Mouse (Mus musculus) midbrain, embryonic 15.5 days (tissue): ENCODE data around the gene Helq. TPM values are rescaled to one million over a fixed set of nuclear protein-coding genes. Genes with fewer than 3 reads are reported as not detected.

ENCODE experiments used
- ATAC-seq: fragments of 200-750 bp; cut with Nextera tagmentation; replicated peaks from 2 replicates; pipeline ENCODE4 v1.8.0; 2017; ENCODE audit warnings: moderate TSS enrichment
- H3K27ac ChIP-seq: fragments of 300-500 bp; sonication (generic); 2 replicates; pipeline ENCODE4 v1.5.1; 2015; ENCODE audit warnings: mild to moderate bottlenecking, inconsistent platforms
- H3K27me3 ChIP-seq: fragments of 300-500 bp; sonication (generic); replicated peaks from 2 replicates; pipeline ENCODE4 v1.6.1; 2015; ENCODE audit warnings: inconsistent platforms
- H3K36me3 ChIP-seq: fragments of 300-500 bp; sonication (generic); replicated peaks from 2 replicates; pipeline ENCODE4 v1.6.1; 2015; ENCODE audit warnings: inconsistent platforms
- H3K4me1 ChIP-seq: fragments of 300-500 bp; sonication (generic); 2 replicates; pipeline ENCODE4 v1.6.1; 2015; ENCODE audit warnings: inconsistent platforms
- H3K4me2 ChIP-seq: fragments of 300-500 bp; sonication (generic); 2 replicates; pipeline ENCODE4 v1.6.1; 2015; ENCODE audit warnings: inconsistent platforms, mild to moderate bottlenecking, moderate library complexity
- H3K4me3 ChIP-seq: fragments of 300-500 bp; sonication (generic); 2 replicates; pipeline ENCODE4 v1.5.1; 2015; ENCODE audit warnings: mild to moderate bottlenecking, inconsistent platforms
- H3K9ac ChIP-seq: fragments of 300-500 bp; sonication (generic); 2 replicates; pipeline ENCODE4 v1.6.1; 2015; ENCODE audit warnings: mild to moderate bottlenecking, inconsistent platforms
- H3K9me3 ChIP-seq: fragments of 300-500 bp; sonication (generic); 2 replicates; pipeline ENCODE4 v1.6.1; 2016; ENCODE audit warnings: inconsistent platforms
- WGBS: fragments of 180-500 bp; shearing (Covaris S2); methylation state at CpG from one replicate; pipeline ENCODE4 v1.1.7; 2015; ENCODE audit warnings: mixed read lengths; 5-methylcytosine and 5-hydroxymethylcytosine counted together
- polyA plus RNA-seq: library from polyadenylated mRNA; unstranded; fragments of >200 nt; fragmentation: Nextera tagmentation; extraction: Ambion mirVana; gene quantifications from 2 replicates; pipeline ENCODE4 v1.2.1, GENCODE M21; 2015

Gene Helq
- polyA plus RNA-seq, 1 experiment from 2014 or later = 22.2 TPM

DNA sequence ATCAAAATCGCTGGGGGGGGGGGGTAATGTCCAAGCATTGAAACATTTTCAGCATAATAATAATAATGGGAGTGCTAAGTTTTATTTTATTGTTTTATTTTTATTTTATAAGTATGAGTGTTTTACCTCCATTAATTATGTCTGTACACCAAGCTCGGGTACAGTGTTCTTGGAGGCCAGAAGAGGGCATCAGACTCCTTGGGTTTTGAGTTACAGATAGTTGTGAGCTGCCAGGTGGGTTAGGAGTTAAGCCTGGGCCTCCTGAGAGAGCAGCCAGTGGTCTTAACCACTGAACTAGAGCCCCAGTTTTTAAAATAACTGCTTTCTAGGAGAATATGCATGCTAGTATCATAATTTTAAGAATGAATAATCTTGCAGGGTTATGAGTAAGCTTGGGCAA, 27.6 kb upstream of the Helq start:
- Histone ChIP-seq H3K4me3 (no peak overlapping the region), H3K27ac (no peak overlapping the region), H3K4me1 (0 out of 2 replicates have a peak, but pooled peaks cover 4% of the 10 kb centered on the region), H3K9me3 (no peaks in the 10 kb centered on the region), H3K27me3 (no peaks in the 10 kb centered on the region), H3K36me3 (no peaks in the 10 kb centered on the region), H3K9ac (no peak overlapping the region), H3K4me2 (no peak overlapping the region)
- no peak for ATAC-seq
- 13% methylated on average over 2 of the region's 2 CpGs for WGBS

DNA sequence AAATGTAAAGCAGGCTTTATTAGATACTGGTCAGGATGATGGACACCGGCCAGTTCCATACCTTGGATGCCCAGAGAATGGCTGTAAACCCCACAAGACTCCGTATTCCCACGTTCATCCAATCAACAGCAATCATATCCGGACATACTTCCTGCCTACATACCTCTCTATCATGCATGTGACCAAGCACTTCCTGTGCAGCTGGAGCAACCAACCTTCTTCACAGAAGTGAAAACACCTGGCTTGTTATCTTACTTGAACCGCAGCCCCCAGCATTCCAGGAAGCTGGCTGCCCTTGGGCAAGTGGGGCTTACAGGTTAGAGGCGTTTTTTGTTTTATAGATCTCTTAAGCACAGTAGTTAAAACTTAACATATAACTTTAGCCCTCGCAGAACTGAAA, 24.4 kb upstream of the Helq start:
- Histone ChIP-seq H3K27me3 (no peaks in the 10 kb centered on the region), H3K9ac (no peak overlapping the region), H3K27ac (no peak overlapping the region), H3K36me3 (no peaks in the 10 kb centered on the region), H3K4me3 (no peak overlapping the region), H3K4me1 (peaks cover 11% of the 10 kb centered on the region), H3K9me3 (no peaks in the 10 kb centered on the region), H3K4me2 (no peak overlapping the region)
- ATAC-seq = no peak
- 92% methylated on average over 7 of the region's 7 CpGs for WGBS

DNA sequence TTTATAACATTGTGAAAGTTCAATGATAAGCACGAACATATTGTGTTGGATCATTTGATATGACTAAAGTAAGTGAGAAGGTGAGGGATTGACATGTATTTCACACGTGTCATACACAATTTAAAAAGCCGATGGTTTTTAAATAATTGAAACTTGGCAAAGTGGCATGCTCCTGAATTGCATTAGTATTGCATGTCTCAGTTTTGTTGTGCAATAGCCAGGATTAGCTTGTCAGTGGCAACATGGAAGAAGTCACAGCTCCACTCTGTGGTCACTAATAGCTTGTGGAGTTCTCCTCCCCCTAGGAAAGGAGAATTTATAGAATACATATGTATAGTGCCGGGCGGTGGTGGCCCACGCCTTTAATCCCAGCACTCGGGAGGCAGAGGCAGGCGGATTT, 23.0 kb upstream of the Helq start:
- peaks cover 11% of the 10 kb centered on the region for H3K4me1 ChIP-seq
- H3K9me3 ChIP-seq = no peaks in the 10 kb centered on the region
- no peaks in the 10 kb centered on the region for H3K36me3 ChIP-seq
- H3K27me3 ChIP-seq = no peaks in the 10 kb centered on the region
- 81% methylated on average over 8 of the region's 8 CpGs for WGBS
- no peak overlapping the region for H3K9ac ChIP-seq
- peak overlapping the region; percentile 89; the same call in 1 of the 2 replicates for H3K4me3 ChIP-seq
- 0 out of 2 replicates have a peak, but pooled peaks have one; percentile 7 for ATAC-seq
- peak overlapping the region; percentile 83 for H3K4me2 ChIP-seq
- no peak overlapping the region for H3K27ac ChIP-seq

DNA sequence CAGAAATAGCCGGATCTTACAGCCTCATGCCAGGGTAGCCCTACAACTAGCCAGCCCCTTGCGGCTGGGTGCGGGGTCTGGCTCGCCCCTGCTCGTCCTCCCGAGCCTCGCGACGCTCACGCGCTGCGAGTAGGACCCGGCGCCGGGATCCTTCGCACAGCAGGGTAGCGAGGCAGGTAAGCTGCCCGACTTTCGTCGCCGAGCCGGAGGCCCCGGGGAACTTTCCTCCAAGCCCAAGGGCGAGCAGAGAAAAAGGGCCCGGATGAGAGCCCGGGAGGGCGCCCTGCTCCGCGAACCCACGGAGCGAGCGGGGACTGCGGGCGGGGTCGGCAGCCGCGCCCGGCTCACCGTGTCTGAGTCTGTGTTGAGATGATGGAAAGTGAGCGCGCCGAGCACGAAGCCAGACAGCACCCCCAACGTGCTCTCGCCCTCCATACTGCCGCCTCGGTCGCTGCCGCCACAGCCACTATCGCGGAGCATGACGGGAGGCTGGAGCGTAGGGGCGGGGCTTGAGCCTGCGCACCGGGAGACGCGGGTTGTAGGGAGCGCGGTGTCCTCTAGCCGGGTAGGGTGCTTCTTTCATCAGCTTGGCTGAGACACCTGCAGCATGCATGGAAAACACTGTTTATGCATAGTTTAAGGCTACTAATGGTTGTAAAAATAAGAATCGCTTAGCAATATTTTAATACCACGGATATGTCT, 22.2 kb upstream of the Helq start, which contains the start of gene Abraxas1:
TSS of gene Abraxas1 (minus strand) at position 483 of the 702 bp plus-strand sequence.
- Histone ChIP-seq H3K4me2 (peak within 1 kb of the TSS; percentile 83), H3K9me3 (no peaks in the 10 kb centered on the region), H3K27ac (peak within 1 kb of the TSS; percentile 82), H3K36me3 (no peaks in the 10 kb centered on the region), H3K4me3 (peak within 1 kb of the TSS; percentile 89), H3K9ac (peak within 1 kb of the TSS; percentile 93), H3K4me1 (peaks cover 11% of the 10 kb centered on the region), H3K27me3 (no peaks in the 10 kb centered on the region)
- under 1% methylated on average over 63 of the region's 63 CpGs for WGBS
- peak; percentile 99 for ATAC-seq

DNA sequence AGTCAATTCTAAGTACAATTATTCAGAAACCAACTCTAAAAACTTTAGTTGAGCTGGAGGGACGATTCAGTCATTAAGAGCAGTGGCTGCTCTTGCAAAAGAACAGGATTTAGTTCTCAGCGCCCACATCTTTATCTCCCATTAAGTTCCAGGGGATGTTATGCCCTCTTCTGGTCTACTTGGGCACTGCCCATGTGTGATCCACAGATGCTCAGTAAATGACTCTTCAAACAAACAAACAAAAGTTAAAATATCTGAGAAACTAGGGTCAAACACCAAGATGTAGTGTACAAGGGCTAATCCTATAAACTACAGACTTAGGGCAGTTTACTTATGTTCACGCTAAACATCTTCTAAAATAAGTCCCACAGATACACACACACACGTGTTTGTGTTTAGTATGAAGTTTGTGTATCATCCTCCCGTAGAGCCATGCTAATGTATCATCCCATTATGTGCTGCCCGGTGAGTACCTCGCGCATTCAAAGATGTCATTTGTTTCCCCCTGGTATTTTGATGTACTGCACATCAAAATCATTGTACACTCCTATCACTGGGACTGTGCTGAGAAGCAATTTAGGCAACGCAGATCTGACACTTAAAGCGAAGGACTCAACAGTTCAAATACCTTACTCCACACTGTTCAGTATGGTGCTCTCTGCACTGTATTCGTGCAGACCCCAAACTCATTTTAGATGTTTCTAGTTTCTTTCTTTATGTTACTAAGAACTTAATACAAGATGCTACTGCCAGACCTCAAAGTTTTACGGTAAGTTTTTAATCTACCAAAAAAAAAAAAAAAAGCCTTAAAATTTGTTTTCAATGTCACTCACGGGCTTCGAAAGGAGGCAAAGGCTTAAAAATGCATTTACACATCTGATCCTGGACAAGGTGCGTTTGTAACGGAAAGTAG, 21.4 kb upstream of the Helq start:
- Histone ChIP-seq H3K9ac (peak overlapping the region; percentile 93), H3K27me3 (no peaks in the 10 kb centered on the region), H3K4me3 (peak overlapping the region; percentile 89), H3K36me3 (no peaks in the 10 kb centered on the region), H3K4me2 (peak overlapping the region; percentile 83), H3K4me1 (peaks cover 11% of the 10 kb centered on the region), H3K9me3 (no peaks in the 10 kb centered on the region), H3K27ac (0 out of 2 replicates have a peak overlapping the region, but pooled peaks have one; percentile 82)
- WGBS = 30% methylated on average over 16 of the region's 16 CpGs
- no peak for ATAC-seq

DNA sequence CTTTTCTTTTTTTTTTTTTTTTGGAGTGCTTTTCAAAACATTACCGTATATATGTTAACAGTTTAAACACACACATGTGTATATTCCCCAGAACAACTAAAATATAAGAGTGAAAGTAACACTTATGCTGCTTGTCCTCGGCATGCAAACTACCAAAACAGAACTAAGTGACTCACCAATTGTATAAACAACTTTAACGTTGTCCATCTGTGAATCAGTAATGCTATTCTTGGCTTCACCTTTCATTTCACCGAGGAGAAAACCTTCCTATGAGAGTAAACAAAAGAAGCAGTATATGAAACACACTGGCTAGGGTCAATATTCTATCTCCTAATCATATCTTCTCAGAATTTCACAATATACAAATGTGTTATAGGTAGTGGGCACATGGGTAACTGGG, 19.9 kb upstream of the Helq start:
- Histone ChIP-seq H3K4me3 (no peak overlapping the region), H3K27ac (no peak overlapping the region), H3K4me1 (peaks cover 11% of the 10 kb centered on the region), H3K9me3 (no peaks in the 10 kb centered on the region), H3K4me2 (no peak overlapping the region), H3K9ac (no peak overlapping the region), H3K27me3 (no peaks in the 10 kb centered on the region), H3K36me3 (no peaks in the 10 kb centered on the region)
- ATAC-seq = no peak
- 86% methylated on average over 4 of the region's 4 CpGs for WGBS

DNA sequence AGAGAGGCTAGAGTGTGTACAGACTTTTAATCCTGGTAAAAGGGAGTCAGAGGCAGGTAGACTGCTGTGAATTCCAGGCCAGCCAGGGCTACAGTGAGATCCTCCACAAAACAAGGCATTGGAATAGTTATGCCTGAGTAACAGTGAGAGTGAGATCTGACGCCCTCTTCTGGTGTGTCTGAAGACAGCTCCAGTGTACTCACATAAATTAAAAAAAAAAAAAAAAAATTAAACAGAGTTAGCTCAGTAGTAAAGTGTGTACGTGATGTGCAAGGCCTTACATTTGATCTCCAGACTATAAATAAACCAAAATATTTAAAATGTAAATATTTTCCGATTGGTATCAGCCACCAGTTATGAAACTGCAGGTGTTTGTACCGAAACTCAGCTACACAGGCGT, 4.3 kb downstream of the Helq start:
- no peak overlapping the region for H3K9ac ChIP-seq
- no peak overlapping the region for H3K4me2 ChIP-seq
- no peak overlapping the region for H3K4me3 ChIP-seq
- no peaks in the 10 kb centered on the region for H3K9me3 ChIP-seq
- H3K36me3 ChIP-seq = peaks cover 49% of the 10 kb centered on the region; the same call in 1 of the 2 replicates
- WGBS = 82% methylated on average over 5 of the region's 5 CpGs
- H3K27ac ChIP-seq = no peak overlapping the region
- H3K27me3 ChIP-seq = no peaks in the 10 kb centered on the region
- H3K4me1 ChIP-seq = peaks cover 16% of the 10 kb centered on the region
- no peak for ATAC-seq

DNA sequence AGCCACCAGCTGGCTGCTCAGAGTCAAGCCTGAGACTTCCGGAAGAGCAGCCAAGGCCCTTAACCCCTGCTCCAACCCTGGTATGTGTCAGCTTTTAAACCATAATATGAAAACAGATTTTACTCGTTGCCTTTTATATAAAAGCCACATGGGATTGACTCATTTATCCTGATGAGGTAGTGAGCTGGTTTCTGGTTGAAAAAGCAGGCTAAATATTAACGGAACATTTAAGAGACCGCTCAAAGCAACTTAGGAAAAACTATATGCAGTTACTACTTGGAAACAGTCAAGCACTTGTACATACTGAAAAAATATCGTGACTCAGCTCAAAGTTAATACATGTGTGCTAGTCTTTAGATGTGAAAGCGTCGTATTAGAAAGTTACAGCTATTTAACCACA, 6.1 kb downstream of the Helq start:
- Histone ChIP-seq H3K27me3 (no peaks in the 10 kb centered on the region), H3K36me3 (peaks cover 60% of the 10 kb centered on the region; the same call in 1 of the 2 replicates), H3K9ac (no peak overlapping the region), H3K4me2 (no peak overlapping the region), H3K27ac (no peak overlapping the region), H3K9me3 (no peaks in the 10 kb centered on the region), H3K4me3 (no peak overlapping the region), H3K4me1 (peaks cover 9% of the 10 kb centered on the region)
- 91% methylated on average over 7 of the region's 7 CpGs for WGBS
- ATAC-seq = no peak

DNA sequence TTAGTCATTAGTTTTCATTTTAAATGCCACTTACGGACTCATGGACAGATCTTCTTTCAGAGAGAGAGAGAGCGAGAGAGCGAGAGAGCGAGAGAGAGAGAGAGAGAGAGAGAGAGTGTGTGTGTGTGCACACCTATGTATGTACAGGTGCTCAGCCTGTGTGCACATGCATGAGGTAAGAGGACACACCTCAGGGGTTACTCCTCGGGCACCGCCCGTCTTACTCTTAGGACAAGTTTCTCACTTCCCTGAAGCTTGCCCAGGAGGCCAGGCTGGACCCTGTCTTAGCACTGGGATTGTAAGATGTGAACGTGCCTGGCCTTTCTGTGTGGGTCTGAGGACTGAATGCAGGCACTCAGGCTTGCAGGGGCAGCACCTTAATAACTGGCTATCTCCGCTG, 10.9 kb downstream of the Helq start:
- Histone ChIP-seq H3K4me3 (no peak overlapping the region), H3K27me3 (no peaks in the 10 kb centered on the region), H3K36me3 (peaks cover 68% of the 10 kb centered on the region; the same call in 1 of the 2 replicates), H3K27ac (no peak overlapping the region), H3K4me1 (no peaks in the 10 kb centered on the region), H3K4me2 (no peak overlapping the region), H3K9ac (no peak overlapping the region), H3K9me3 (no peaks in the 10 kb centered on the region)
- WGBS = 89% methylated on average over 9 of the region's 9 CpGs
- no peak for ATAC-seq

DNA sequence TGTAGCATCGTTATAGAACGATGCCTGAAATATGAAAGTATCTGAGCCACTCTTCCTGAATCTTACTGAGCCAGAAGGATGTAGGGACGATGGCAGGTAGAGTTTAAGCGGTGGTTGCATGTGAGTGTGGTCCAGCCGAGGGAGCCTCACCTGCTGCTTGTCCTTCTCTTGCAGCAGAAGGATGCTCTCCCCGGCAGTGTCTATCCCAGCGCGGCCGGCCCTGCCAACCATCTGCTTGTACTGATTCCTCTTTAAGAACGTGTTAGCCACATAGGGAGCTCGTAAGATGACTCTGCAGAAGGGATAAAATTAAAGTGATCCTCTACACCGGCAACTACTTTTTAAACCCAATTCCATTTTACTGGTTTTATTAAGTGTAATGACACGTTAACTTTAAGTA, 19.4 kb downstream of the Helq start:
- H3K4me1 ChIP-seq = no peaks in the 10 kb centered on the region
- no peaks in the 10 kb centered on the region for H3K27me3 ChIP-seq
- no peak overlapping the region for H3K4me2 ChIP-seq
- no peaks in the 10 kb centered on the region for H3K9me3 ChIP-seq
- no peak overlapping the region for H3K9ac ChIP-seq
- H3K27ac ChIP-seq = no peak overlapping the region
- 96% methylated on average over 13 of the region's 13 CpGs for WGBS
- peaks cover 47% of the 10 kb centered on the region for H3K36me3 ChIP-seq
- no peak for ATAC-seq
- no peak overlapping the region for H3K4me3 ChIP-seq

DNA sequence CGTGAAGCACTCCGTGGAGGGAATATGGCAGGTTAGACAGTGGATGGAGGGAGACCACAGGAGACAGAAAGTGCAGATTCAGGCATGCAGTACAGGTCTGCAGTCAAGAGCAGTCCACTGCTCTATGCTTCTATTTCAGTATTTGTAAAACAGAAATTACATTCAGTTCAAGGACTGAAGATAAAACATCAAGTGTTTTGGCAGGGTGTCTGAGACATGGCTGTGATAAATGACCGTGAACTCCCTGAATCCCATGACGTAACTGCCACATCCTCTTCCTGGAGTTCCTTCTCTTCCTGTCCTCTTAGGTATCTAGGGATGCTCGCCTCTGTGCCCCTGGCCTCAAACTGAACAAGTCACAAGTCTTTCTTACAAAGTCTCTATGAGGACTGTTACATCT, 21.5 kb downstream of the Helq start:
- Histone ChIP-seq H3K27me3 (no peaks in the 10 kb centered on the region), H3K27ac (no peak overlapping the region), H3K36me3 (peaks cover 44% of the 10 kb centered on the region), H3K4me1 (no peaks in the 10 kb centered on the region), H3K9me3 (no peaks in the 10 kb centered on the region), H3K4me3 (no peak overlapping the region), H3K9ac (no peak overlapping the region), H3K4me2 (no peak overlapping the region)
- WGBS = 94% methylated on average over 5 of the region's 5 CpGs
- ATAC-seq = no peak

DNA sequence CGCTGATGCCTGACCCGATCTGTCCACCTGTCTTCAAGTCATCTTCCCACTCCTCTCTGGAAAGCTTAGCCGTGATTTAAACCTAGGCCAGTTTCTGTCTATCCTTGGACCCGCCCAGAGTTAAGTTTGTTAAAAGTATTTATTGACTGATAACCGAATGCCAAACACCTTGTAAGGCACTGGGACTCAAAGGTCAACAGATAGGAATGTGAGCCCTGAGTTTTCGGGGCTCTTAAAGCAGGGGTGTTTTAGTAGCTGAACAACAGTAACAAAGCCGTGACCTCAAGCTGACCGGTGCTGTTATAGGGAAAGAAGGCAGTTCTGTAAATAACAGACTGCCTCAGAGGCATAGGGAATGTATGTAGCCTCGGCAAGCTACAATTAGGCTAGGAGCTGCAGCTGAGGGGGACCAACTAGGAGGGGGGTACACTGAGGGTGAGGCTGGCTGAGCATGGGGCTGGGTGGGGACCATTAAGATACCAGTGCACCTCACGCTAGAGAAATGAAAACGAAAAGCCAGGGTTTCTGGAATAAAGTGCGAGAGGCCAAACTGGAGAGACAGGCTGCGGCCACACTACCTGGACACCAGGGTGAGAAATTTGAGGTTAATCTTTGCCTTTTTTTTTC, 22.5 kb downstream of the Helq start:
- Histone ChIP-seq H3K9ac (no peak overlapping the region), H3K27ac (no peak overlapping the region), H3K9me3 (no peaks in the 10 kb centered on the region), H3K27me3 (no peaks in the 10 kb centered on the region), H3K36me3 (peaks cover 53% of the 10 kb centered on the region), H3K4me2 (no peak overlapping the region), H3K4me1 (no peaks in the 10 kb centered on the region), H3K4me3 (no peak overlapping the region)
- ATAC-seq = no peak
- 94% methylated on average over 13 of the region's 13 CpGs for WGBS
